Mouse (Mus musculus) activated CD4-positive, CD25-positive, alpha-beta regulatory T cell, adult 4 months (primary cell): ENCODE measurements around the gene Shroom3. TPM values are rescaled to one million over a fixed set of nuclear protein-coding genes. Genes with fewer than 3 reads are reported as not detected.

Experiments
- ATAC-seq: one replicate; pipeline ENCODE4 v1.8.0; 2017
- polyA plus RNA-seq, 2 experiments: library from polyadenylated mRNA; unstranded; fragments of 100-300 nt; shearing (Covaris generic); gene quantifications; one replicate each; pipeline ENCODE4 v1.2.1; 2017

Gene Shroom3
- polyA plus RNA-seq, 2 experiments from 2014 or later, result not detected

DNA sequence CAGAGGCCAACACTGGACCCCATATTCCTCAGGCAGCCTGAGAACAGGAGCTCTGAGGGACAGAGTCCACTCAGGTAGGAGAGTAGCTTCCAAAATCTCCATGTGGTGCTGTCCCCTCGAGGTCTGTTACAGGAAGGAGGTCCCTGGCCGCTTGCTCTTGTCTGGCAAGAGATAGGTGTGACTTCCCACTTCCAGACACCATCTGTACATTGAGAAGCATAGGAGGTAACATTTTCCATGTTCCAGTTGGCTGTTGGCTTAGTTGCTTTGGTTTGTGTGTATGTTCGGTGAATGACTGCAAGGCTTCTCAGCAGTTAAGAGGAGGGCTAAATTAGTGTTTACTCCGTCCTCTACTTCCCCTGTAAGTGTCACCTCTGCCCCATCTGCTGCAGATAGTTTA is 254.5 kb downstream of the Shroom3 start:
- no peak for ATAC-seq

DNA sequence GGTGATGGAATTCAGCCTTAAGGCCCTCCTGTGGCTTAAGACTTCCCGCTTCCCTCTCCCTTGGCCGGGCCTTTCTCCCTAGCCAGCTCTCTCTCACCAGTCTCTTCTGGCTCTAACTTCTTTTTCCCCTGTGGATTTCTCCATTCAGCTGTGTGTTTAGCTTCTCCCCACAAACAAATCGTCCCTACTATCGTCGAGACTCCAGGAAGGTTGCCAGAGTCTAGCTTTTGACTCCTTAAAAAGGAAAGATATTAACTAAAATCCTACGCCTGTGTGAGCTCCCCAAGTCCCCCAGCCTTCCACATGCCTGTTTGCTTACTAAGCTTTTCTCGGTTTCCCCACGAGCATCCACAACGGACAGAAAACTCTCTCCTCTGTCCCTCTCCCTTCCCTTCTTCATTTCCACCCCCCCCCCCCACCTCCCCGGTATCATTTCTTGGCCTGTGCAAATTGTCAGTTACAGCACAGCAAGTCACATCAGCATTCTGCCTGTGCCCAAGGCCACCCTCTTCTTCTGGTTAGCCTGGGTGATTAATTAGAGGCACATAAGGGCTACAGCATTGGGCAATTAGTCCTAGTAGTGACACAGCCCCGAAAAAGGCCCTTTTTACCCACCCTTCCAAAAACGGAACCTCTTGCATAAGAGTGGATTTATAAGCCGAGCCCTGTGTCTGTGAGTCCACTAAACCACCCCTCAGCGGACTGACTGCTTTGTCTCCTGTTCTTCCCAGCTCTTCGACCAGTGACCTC is 256.2 kb downstream of the Shroom3 start:
- ATAC-seq, result no peak

DNA sequence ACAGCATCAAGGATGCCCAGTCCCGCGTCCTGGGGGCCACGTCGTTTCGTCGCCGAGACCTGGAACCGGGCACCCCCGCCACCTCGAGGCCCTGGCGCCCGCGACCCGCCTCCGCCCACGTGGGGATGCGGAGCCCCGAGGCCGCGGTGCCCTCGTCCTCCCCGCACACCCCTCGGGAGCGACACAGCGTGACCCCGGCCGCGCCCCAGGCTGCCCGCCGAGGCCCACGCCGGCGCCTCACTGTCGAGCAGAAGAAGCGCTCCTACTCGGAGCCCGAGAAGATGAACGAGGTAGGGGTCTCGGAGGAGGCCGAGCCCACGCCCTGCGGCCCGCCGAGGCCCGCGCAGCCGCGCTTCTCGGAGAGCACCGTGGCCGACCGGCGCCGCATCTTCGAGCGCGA is 258.9 kb downstream of the Shroom3 start:
- no peak for ATAC-seq

DNA sequence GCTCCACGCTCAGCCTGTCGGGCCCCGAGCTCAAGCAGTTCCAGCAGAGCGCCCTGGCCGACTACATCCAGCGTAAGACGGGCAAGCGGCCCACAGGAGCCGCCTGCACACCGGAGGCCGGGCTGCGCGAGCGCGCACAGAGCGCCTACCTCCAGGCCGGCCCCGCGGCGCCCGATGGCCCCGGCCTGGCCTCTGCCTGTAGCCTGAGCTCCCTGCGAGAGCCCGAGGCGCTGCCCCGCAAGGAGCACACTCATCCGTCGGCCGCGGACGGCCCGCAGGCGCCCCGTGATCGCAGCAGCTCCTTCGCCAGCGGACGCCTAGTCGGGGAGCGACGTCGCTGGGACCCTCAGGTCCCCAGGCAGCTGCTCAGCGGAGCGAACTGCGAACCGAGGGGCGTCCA is 259.3 kb downstream of the Shroom3 start:
- no peak for ATAC-seq

DNA sequence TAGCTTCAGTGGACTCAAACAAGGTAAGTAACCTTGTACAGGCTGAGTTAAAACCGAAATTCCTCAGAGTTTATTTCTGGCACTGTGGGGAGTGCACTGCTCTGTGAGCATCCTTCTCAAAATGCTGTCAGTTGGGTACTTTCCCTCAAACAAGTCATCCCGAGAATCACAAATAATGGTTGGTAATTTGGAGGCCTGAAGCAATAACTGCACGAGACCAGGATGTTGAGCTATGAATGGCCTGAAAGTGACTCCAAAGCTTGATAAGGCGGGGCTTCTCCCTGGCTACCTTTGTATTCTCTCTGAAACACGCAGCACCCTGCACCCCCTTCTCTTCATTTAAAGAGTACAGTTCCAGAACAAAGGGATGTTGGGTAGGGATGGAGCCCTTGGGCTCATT is 261.6 kb downstream of the Shroom3 start:
- no peak for ATAC-seq

DNA sequence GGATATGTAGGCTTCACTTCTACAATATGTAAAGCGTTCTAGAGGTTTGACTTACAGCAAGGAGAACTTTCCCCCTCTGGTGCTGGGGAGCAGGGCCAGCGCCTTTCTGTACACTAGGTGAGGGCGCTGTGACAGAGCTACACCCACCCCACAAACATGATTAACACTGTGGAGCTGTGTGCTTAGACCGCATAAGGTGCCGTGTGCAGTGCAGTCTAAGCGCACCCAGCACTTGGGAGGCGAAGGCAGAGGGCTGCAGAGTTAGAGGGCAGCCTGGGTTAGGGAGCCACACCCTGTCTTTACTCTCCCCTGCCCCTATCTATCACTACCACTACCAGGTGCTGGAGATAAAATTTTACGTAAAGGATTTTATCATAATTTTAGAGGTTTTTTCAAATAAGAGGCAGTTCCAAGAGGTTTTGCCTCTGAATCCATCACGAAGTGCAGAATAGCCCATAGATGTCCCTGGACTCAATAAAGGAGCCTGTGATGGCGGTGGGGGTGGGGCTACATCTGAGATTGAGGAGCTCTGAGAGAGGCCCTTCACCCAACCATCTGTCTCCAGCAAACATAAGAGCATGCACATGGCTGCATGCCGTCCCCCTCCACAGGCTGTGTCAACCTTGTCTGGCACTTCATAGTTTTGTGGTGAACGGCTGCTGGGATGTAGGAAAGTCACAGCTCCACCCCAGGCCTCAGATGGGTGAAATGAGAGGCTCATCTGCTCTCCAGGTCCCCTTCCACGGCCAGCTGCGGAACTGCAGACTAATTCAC is 265.9 kb downstream of the Shroom3 start:
- ATAC-seq, result no peak

DNA sequence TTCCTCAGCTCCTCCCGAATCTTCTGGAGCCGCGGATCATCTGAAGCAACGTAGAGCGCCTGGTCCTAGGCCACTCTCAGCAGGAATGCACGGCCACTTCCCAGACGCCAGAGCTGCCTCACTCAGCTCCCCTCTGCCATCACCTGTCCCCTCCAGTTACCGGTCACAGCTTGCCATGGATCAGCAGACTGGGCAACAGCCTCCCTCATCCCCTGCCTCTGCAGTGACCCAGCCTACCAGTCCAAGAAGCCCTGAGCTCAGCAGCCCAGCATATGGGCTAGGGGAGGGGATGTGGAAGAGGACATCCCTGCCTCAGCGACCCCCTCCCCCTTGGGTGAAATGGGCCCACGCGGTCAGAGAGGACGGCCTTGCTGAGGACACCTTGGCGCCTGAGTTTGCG is 267.3 kb downstream of the Shroom3 start:
- ATAC-seq, result no peak

DNA sequence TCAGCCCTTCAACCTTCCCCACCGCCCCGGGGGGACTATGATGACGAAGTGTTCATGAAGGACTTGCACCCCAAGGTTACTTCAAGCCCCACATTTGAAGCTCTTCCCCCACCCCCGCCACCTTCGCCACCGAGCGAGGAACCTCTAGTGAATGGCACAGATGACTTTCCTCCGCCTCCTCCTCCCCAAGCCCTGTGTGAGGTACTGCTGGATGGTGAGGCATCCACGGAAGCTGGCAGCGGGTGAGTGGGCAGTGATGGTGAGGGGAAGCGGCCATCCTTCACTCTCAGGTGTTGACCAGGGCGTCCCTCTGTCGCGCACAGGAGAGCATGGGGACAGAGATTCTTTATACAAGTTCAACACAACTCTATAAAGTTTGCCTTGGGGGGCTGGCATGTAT is 267.8 kb downstream of the Shroom3 start:
- no peak for ATAC-seq

DNA sequence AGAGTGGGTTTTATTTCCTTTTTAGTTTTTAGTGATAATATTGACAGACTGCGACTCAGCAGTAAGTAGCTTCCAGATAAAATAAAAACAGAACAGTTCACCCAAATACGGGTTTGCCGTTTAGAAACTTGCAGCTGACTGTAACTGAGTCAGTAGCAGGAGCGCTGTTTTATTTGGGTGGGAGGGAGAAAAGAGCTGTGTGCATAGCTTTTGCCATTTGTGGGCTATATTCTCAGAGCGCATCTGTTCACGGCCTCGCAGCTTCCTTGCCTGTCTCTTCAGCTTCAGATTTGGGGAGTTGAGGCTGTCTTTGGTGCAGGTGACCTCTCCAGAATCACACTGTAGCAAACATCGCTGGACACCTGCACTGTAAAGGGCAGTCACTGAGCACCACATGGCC is 270.6 kb downstream of the Shroom3 start:
- no peak for ATAC-seq

DNA sequence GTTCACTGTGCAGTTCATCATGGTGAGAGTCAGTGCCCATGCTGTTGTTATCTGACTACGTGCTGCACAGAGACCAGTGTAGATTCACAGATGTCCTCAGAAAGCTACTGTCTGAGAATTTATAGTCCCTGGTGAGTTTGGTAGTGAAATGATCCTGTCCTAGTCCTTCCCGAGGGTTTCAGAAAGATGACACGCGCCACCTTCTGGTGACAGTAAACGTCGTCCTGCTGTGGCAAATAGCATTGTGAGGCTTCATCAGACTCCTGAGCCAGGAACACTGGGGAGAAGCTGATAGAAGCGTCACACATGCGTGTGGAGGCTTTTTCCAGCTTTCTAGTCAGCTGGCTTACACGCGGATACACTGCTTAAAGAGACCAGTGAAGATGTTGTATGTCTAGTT is 271.1 kb downstream of the Shroom3 start:
- no peak for ATAC-seq

DNA sequence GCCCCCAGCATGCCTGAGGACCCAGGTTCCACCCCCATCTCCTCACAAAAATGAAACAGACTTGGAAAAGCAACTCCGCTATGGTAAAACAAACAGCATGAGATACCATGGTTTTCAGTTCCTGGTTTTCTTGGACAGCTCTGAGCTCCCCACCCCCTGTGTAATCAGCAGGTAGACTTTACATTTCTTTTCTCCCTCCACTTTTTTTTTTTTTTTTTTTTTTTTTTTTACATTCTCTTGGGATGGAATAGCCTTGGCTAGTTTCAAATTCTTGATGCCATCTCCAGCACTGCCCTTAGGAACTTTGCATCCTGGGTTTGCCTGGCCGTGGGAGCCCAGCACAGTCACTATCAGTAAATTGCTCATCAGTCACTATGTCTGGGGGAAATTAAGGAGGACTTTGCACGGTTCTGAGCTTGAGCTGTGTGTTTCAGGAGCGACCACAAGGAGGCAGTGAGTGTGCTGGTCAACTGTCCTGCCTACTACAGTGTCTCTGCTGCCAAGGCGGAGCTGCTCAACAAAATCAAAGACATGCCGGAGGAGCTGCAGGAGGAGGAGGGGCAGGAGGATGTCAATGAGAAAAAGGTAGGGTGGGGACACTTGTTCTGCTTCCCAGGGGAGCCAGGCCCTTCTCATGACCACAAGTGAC is 271.7 kb downstream of the Shroom3 start:
- ATAC-seq, result no peak

DNA sequence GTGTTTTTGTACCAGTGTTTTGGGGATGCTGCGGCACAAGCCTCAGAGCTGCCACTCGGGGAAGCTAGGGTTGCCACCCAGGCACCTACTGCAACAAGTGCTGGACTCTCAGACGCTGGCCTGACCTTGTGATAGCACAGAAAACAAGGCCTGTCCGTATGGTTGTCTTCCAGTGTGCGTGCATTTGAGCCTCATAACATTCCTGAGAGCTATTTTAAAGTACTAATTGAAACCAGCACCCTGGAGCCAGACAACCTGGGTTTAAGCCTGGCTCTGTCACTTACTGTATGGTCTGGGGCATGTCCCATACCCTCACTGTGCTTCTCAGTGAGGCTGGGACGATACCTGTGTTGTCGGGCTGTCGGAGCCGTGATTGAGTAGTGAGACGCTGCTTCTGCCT is 276.1 kb downstream of the Shroom3 start:
- ATAC-seq, result no peak

DNA sequence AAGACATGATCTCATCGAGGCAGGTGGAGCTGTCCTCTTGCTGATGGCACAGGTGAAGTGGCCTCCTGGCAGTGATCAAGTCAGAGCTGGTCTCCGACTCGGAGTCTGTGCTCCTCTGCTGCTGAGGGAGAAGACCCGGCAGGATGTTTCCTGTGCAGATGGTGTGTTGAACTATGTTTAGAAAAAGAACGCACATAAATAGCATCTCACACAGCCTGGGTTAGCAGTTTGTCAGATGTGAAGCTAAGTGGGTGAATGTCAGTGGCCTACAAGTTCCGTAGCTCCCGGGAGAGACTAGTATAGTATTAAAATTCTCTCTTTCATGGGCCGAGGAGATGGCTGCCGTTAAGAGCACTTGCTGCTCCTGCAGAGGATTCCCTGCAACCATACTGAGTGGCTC is 276.5 kb downstream of the Shroom3 start:
- ATAC-seq, result no peak

DNA sequence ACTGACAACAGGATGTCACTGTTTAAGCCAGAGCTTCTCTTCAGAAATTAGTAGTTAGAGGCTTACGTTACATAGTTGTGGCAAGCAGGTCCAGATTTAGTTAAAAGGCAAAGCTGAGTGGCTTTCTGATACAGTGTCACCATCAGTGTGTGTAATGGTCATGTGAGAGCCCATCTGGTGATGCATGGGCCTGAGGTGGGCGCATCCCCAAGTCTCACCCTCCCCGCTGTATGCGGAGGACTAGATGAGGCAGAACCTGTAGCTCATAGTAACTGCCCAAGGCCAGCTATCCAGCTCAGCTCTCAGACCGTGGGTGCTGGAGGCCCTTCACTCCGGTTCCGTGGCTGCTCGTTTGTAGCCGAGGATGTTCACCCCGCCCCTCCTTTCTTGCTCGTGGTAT is 278.1 kb downstream of the Shroom3 start:
- ATAC-seq, result no peak

DNA sequence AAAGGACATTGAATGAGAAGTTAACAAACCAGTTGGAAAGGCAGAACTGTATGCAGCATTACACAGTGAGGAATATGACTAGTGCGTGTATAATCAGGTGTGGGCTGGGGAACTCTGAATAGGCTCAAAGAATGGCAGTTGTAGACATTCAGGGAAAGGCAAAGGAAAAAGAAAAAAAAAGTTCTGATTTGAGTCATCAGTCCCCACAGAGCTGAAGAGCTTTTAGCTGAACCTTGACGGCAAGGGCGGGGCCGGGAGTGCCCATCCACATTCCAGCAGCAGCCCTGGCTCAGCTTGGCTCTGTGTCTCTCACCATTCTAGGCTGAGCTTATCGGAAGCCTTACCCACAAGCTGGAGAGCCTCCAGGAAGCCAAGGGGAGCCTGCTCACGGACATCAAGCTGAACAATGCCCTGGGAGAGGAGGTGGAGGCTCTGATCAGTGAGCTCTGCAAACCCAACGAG is 278.6 kb downstream of the Shroom3 start:
- ATAC-seq, result no peak

DNA sequence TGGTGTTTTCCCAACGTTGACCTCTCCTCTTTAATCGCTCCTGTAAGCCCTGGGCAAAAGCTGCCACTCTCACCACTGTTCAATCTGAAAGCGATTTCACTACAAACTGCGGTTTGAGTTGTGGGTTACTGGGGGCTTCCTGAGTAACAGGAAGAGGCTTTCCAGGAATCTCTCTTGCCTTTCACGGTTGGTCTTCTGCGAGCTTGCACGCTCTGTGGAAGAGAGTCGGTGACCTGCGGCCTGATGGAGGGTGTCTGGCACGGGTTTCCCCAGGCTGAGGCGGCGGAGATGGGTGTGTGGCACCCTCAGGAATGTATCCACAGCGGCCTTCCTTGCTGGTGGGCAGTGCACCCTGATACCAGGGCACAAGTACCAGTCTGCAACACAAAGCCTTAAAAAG is 281.5 kb downstream of the Shroom3 start:
- no peak for ATAC-seq

DNA sequence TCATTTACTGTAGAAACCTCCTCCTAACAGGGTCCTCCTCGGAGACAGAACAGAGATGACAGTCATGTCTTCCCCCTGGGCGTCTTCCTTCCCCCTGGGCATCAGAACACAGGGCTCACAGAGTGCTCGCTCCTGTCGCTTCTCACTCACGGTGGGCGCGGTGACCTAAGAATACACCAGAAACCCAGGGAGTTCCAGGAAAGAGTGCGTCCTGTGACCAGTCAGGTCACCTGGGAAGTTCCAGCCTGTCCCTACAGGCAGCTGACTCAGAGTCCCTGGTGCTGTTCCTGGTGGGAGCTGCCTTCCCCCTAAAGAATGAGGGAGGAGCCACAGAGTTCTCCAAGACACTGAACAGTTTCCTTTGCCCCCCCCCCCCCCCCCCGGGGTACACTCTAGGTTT is 283.9 kb downstream of the Shroom3 start:
- no peak for ATAC-seq

DNA sequence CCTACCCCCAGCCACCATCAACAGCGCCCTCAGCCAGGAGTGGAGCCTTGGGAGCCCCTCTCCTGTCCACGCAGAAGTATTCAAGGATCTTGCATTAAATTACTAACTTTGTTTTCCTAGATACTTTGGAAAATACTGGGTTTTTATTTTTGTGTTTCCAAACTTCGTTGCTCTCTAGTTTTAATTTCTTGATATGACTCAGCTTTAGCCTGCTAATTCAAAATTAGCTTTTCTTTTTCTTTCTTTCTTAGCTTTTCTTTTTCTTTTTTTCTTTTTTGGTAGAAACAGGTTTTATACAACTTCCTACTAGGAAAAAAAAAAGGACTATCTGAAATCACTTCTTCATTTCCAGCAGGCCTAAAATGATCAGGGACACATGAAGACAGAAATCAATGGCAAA is 284.7 kb downstream of the Shroom3 start:
- no peak for ATAC-seq

DNA sequence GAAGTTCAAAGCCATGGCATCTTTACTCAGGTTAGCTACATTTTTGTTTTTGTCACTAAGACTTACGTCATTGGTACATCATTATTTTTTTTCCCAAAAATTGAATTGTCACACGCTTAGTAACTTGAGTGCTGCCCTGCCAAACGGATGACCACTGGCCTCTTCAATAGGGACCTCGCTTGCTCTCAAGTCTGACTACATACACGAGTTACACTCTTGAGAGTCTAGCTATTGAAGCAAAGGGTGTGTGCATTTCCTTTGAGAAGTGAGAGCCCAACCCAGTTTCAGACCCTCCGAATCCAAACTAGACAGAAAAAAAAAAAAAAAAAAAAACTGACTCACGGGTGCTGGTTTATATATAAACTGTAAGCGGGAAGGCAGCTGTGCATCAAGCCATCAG is 286.2 kb downstream of the Shroom3 start:
- ATAC-seq, result no peak

DNA sequence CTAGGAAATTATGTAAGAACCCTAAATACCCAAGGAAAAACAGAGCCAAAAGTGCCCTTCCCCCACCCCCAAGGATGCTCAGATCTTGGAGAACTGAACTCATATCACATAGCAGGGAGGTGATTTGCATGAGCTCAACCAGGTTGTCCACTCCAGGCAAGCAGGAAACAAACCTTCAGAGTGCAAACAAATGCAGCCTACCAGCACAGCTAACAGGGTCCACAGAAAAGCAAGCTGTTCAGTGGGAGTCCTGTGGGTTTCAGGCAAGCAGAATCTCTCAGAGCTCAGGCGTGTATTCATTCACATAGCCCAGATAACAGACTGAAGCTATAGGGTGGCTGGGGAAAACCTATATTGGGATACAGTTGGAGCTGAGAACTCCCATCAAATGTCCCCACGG is 286.7 kb downstream of the Shroom3 start:
- no peak for ATAC-seq

DNA sequence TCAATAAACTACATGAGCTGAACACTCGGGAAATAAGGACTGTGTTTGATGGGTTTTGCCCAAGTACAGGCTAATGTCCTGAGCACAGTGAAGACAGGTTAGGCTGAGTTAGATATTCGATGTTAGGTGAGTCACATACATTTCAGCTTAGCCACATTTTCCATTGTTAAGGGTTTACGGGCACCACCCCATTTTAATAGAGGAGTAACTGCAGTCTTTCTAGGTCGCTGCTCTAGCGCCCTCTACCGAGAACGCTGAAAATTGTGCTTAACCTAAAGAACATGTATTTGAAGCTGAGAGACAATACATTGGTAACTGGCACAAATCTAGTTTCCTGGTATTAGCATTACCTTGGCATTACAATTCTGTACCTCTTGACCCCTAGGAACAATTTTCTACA is 287.2 kb downstream of the Shroom3 start:
- ATAC-seq, result no peak

DNA sequence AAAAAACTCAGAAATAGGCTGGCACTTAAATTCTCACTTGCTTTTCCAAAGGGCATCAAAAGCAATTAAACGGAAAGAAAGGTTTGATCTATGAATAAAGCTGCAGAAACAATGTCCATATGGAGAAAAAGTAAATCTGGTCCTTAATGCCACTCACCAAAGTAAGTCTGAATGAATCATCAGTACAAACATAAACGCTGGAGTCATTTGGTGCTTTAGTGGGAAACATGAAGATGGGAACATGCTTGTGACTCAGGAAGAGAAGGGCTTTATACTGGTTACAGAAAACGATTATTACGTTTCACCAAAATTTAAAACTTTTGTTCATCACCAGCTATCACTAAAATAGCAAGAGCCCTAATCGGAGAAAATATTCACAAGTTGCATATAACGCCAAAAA is 297.2 kb downstream of the Shroom3 start:
- no peak for ATAC-seq

DNA sequence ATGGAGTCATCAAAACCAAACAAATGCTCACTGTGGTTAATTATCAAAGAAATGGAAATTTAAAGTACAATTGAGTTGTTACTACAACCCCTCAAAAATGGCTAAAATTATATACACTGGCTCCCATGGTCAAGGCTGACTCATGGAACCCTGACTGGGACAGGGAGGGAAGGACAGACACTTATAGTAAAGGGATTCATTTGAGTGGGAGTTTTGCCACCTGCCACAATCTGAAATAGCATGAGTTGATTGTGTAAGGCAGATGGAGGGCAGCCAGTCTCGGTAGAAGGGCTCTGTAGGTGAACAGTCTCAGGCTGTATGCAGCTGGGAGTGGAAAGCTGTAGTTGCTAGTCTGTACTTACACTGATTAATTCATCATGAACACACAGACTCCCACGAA is 297.6 kb downstream of the Shroom3 start:
- ATAC-seq, result no peak

DNA sequence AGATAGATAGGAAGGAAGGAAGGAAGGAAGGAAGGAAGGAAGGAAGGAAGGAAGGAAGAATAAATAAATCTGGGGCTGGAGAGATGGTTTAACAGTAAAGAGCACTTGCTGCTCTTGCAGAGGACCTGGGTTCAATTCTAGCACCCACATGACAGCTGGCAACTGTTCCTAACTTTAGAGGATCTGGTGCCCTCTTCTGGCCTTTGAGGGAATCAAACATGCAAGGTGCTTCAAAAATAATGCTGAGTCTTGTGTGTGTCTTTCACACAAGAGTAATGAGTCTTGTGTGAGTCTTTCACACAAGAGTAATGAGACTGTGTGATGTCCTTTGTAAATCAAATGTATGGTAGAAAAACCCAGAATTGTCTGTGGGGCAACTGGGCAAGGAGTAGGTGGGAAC is 299.4 kb downstream of the Shroom3 start:
- ATAC-seq, result no peak
